Comparison of ENCODE assay signal across 8 mouse cellular contexts in genomic region chr13:81155322-81155721, GRCm38 (mm10).
DNase-seq lines count a peak whose midpoint lies in the region; TF ChIP-seq lines count a peak whose summit lies in the region.

No protein-coding gene starts in this region.

- no peak for TF ChIP-seq POLR2A in spleen, adult 2 months (IDR thresholded peaks at IDR 0.05; ENCODE audit: low read depth, low read length)
- TF ChIP-seq POLR2A in kidney, adult 2 months (IDR thresholded peaks at IDR 0.05; ENCODE audit: low read depth, low read length): no peak

- no peak for DNase-seq in spleen, adult 2 months (ENCODE audit: low read depth in 1 of 2, low spot score in 2 of 2)
- no peak for DNase-seq in spleen, postnatal 10 days (ENCODE audit: low spot score in 2 of 2)
- peak; percentile 47 to 48 for DNase-seq in cerebellum, adult 18-20 months
- DNase-seq in forelimb bud, embryonic 11.5 days (ENCODE audit: low read depth, low spot score): peak; percentile 46
- DNase-seq in kidney, adult 2 months: peak; percentile 70
- peak; percentile 48 to 67 for DNase-seq in lung, adult 18-20 months
- DNase-seq in right cerebral cortex, postnatal 25 days: peak; percentile 14
- no peak for DNase-seq in c-Kit-positive CD71-positive TER-119-positive erythroid progenitor cells, embryonic 14.5 days (ENCODE audit: low spot score)

- H3K36me3 ChIP-seq in spleen, adult 2 months (ENCODE audit: control insufficient read depth, insufficient read depth, low read length): no peaks in the 10 kb centered on the region
- no peaks in the 10 kb centered on the region for H3K36me3 ChIP-seq in kidney, adult 2 months (ENCODE audit: control insufficient read depth, insufficient read depth, low read length)

- no peaks in the 10 kb centered on the region for H3K4me1 ChIP-seq in spleen, adult 2 months (ENCODE audit: control insufficient read depth, insufficient read depth, insufficient read length)
- H3K4me1 ChIP-seq in kidney, adult 2 months (ENCODE audit: control insufficient read depth, insufficient read depth, low read length): no peaks in the 10 kb centered on the region

- TF ChIP-seq CTCF in spleen, adult 2 months (IDR thresholded peaks at IDR 0.05; ENCODE audit: extremely low read depth, insufficient read depth, insufficient read length, insufficient replicate concordance): 0 out of 2 replicates have a peak, but pooled peaks have one; percentile 7
- TF ChIP-seq CTCF in kidney, adult 2 months (conservative IDR thresholded peaks at IDR 0.05; ENCODE audit: insufficient read depth, insufficient read length, low read depth, low read length): peak; percentile 80

- H3K27me3 ChIP-seq in spleen, adult 2 months (ENCODE audit: control insufficient read depth, insufficient read depth, low read length): no peaks in the 10 kb centered on the region
- no peaks in the 10 kb centered on the region for H3K27me3 ChIP-seq in kidney, adult 2 months (replicated peaks; ENCODE audit: control insufficient read depth, insufficient read depth, low read length)

- no peak overlapping the region for H3K27ac ChIP-seq in spleen, adult 2 months (ENCODE audit: insufficient read depth, low read length)
- H3K27ac ChIP-seq in kidney, adult 2 months (ENCODE audit: insufficient read depth, low read depth, low read length): no peak overlapping the region

- H3K4me3 ChIP-seq in spleen, adult 2 months (ENCODE audit: extremely low read depth, insufficient read depth, insufficient read length): no peak overlapping the region
- H3K4me3 ChIP-seq in kidney, adult 2 months (ENCODE audit: insufficient read depth, low read depth, low read length): no peak overlapping the region

Comparison
In these comparisons a context has a peak if more than half of its experiments do, and no peak if none do; other contexts are left out.
1. DNase-seq: peak in cerebellum, adult 18-20 months (2 of 2), forelimb bud, embryonic 11.5 days (single experiment), kidney, adult 2 months (single experiment), lung, adult 18-20 months (2 of 2) and right cerebral cortex, postnatal 25 days (single experiment); none in spleen, adult 2 months (0 of 2), spleen, postnatal 10 days (0 of 2) and c-Kit-positive CD71-positive TER-119-positive erythroid progenitor cells, embryonic 14.5 days (single experiment).